Mouse (Mus musculus) ES-Bruce4 (cell line): ENCODE data around the gene Gtf2e1.

Source experiments
- CTCF ChIP-seq: IDR thresholded peaks from one replicate; pipeline ENCODE4 v1.8.1; 2011; ENCODE audit warnings: low read depth, low read length
- POLR2A ChIP-seq: IDR thresholded peaks from one replicate; pipeline ENCODE4 v1.8.1; 2011; ENCODE audit warnings: low read length; ENCODE audit not compliant: insufficient read depth

DNA sequence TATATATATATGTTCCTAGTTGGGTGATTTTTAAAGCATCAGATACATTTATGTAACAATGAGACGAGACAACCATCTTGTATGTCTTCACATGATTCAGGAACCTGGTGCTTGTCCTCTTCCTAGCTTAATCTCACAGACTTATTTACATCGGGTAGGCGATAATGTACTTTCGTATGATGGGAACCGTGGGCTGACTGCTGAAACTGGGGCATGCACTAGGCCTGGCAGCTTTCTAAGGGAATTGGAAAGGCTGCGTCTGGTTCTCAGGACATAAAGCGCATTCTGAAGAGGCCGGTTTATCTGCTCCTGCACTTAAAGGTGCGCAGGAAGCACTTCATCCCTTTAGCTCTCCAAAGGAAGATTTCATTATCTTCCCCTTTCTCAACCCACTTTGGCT lies 32.8 kb downstream of the Gtf2e1 start:
- TF ChIP-seq CTCF (no peak), POLR2A (no peak)
